Mouse (Mus musculus): ENCODE measurements around the gene Hspb3. TPM values are rescaled to one million over a fixed set of nuclear protein-coding genes. Genes with fewer than 3 reads are reported as not detected.

The Hspb3 gene
- polyA plus RNA-seq, 1 experiment from 2014 or later = not detected

DNA sequence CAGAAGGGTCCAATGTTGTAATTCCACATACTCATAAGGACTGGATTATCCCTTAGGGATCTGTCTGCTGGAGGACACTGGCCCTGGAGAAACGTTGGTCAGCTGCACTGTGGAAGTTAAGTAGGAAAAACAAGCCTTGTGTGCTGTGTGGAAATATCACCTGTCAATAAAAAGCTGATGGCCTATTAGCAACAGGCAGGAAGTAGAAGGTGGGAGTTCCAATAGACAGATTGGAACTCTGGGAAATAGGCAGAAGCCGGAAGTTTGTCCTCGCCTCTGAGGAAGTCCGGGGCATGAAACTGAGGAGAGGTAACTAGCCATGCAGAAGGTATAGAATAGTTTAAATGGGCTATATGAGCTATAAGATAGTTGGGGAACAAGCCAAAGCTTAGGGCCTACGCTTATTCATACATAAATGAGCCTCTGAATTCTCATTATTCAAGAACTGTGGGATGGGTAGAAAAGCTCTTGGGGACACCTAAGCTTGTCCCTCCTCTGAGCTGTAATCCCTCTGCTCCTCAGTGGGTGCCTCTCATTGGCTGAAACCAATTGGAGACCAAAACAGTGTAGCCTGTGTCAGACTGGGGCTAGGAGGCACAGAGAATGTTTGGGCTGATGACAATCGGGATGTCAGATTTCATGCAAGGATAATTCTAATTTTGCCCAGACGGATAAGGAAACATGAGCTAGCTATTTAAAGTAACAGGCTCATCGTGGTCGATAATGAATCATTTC, 2.7 kb downstream of the Hspb3 start:
- Histone ChIP-seq H3K27ac (ENCODE audit: low read length) (no peak overlapping the region), H3K4me1 (ENCODE audit: control insufficient read depth, insufficient read depth, low read length) (no peaks in the 10 kb centered on the region), H3K4me3 (ENCODE audit: low read depth, low read length) (no peak overlapping the region), H3K4me2 (replicated peaks; ENCODE audit: low read depth, low read length) (no peak overlapping the region), H3K36me3 (ENCODE audit: control insufficient read depth, insufficient read depth, low read length) (no peaks in the 10 kb centered on the region), H3K9me3 (ENCODE audit: control insufficient read depth, low read depth, low read length) (no peaks in the 10 kb centered on the region), H3K27me3 (ENCODE audit: control insufficient read depth, insufficient read depth, low read length) (no peaks in the 10 kb centered on the region), H3K9ac (replicated peaks; ENCODE audit: low read depth, low read length) (no peak overlapping the region)
- ATAC-seq (ENCODE audit: insufficient number of reproducible peaks, insufficient read depth, low FRiP score, low read depth) = no peak
- 89% methylated on average over 9 of the region's 9 CpGs for WGBS

DNA sequence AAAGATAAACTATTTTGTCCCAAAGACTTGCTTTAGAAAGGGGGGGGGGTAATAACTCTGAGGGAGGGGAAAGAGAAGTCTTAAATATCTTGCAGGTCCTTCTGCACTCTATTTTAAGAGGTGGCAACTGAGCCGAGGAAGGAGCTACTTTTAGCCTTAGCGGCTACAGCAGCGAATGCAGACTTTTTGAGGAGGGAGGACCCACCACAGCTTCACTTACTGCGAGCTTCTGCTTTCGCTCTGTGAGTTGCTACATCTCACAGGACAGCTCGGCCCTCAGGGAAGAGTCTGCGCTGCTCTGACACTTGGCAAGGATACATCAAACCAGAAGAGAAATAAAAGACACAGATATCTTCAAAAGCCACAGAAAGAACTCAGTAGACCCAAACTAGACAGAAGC, 6.3 kb downstream of the Hspb3 start:
- H3K4me2 ChIP-seq (replicated peaks; ENCODE audit: low read depth, low read length) = no peak overlapping the region
- H3K36me3 ChIP-seq (ENCODE audit: control insufficient read depth, insufficient read depth, low read length) = no peaks in the 10 kb centered on the region
- WGBS = 80% methylated on average over 7 of the region's 7 CpGs
- no peak overlapping the region for H3K9ac ChIP-seq (replicated peaks; ENCODE audit: low read depth, low read length)
- no peak overlapping the region for H3K4me3 ChIP-seq (ENCODE audit: low read depth, low read length)
- H3K27me3 ChIP-seq (ENCODE audit: control insufficient read depth, insufficient read depth, low read length) = no peaks in the 10 kb centered on the region
- no peaks in the 10 kb centered on the region for H3K4me1 ChIP-seq (ENCODE audit: control insufficient read depth, insufficient read depth, low read length)
- H3K27ac ChIP-seq (ENCODE audit: low read length) = no peak overlapping the region
- no peaks in the 10 kb centered on the region for H3K9me3 ChIP-seq (ENCODE audit: control insufficient read depth, low read depth, low read length)
- no peak for ATAC-seq (ENCODE audit: insufficient number of reproducible peaks, insufficient read depth, low FRiP score, low read depth)

DNA sequence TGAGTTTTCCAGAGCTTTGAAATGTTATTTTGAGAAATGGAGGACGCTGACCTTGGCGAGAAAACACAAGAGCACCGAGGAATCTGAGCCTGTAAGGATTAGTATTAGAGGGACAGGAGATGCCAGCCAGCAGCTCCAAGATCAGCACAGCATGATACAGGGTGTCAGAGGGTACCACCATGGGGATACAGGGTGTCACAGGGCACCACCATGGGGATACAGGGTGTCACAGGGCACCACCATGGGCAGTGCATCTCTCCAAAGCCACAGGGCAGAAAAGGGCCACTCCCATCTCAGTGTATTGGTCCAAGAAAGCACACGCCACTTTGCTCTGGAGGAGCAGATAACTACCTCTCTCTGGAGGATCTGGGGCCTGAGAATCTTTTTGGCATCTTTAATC, 6.8 kb downstream of the Hspb3 start:
- Histone ChIP-seq H3K9ac (replicated peaks; ENCODE audit: low read depth, low read length) (no peak overlapping the region), H3K27ac (ENCODE audit: low read length) (no peak overlapping the region), H3K4me1 (ENCODE audit: control insufficient read depth, insufficient read depth, low read length) (no peaks in the 10 kb centered on the region), H3K27me3 (ENCODE audit: control insufficient read depth, insufficient read depth, low read length) (no peaks in the 10 kb centered on the region), H3K36me3 (ENCODE audit: control insufficient read depth, insufficient read depth, low read length) (no peaks in the 10 kb centered on the region), H3K9me3 (ENCODE audit: control insufficient read depth, low read depth, low read length) (no peaks in the 10 kb centered on the region), H3K4me3 (ENCODE audit: low read depth, low read length) (no peak overlapping the region), H3K4me2 (replicated peaks; ENCODE audit: low read depth, low read length) (no peak overlapping the region)
- no peak for ATAC-seq (ENCODE audit: insufficient number of reproducible peaks, insufficient read depth, low FRiP score, low read depth)
- 85% methylated on average over 4 of the region's 4 CpGs for WGBS

DNA sequence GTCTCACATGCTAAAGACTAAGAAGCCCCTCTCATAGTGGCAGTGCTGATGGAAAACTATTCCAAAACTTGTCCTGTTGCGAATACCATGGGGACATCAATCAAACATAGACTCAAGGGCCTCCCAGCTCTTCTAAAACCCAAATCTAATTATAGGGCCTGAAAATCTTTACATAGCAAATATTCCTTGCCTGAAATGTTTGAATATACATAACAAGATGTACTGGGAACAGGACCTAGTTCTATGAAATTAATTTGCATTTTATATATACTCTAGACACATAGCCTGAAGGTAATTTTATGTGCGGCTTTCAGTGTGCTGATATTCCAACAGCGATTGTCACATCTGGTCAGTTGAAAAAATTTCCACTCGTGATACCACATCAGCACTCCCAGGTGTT, 8.0 kb downstream of the Hspb3 start:
- no peaks in the 10 kb centered on the region for H3K36me3 ChIP-seq (ENCODE audit: control insufficient read depth, insufficient read depth, low read length)
- ATAC-seq (ENCODE audit: insufficient number of reproducible peaks, insufficient read depth, low FRiP score, low read depth) = no peak
- H3K4me2 ChIP-seq (replicated peaks; ENCODE audit: low read depth, low read length) = no peak overlapping the region
- H3K27ac ChIP-seq (ENCODE audit: low read length) = no peak overlapping the region
- no peak overlapping the region for H3K9ac ChIP-seq (replicated peaks; ENCODE audit: low read depth, low read length)
- no peaks in the 10 kb centered on the region for H3K9me3 ChIP-seq (ENCODE audit: control insufficient read depth, low read depth, low read length)
- H3K4me1 ChIP-seq (ENCODE audit: control insufficient read depth, insufficient read depth, low read length) = no peaks in the 10 kb centered on the region
- WGBS = 91% methylated on average over 4 of the region's 4 CpGs
- no peaks in the 10 kb centered on the region for H3K27me3 ChIP-seq (ENCODE audit: control insufficient read depth, insufficient read depth, low read length)
- H3K4me3 ChIP-seq (ENCODE audit: low read depth, low read length) = no peak overlapping the region

DNA sequence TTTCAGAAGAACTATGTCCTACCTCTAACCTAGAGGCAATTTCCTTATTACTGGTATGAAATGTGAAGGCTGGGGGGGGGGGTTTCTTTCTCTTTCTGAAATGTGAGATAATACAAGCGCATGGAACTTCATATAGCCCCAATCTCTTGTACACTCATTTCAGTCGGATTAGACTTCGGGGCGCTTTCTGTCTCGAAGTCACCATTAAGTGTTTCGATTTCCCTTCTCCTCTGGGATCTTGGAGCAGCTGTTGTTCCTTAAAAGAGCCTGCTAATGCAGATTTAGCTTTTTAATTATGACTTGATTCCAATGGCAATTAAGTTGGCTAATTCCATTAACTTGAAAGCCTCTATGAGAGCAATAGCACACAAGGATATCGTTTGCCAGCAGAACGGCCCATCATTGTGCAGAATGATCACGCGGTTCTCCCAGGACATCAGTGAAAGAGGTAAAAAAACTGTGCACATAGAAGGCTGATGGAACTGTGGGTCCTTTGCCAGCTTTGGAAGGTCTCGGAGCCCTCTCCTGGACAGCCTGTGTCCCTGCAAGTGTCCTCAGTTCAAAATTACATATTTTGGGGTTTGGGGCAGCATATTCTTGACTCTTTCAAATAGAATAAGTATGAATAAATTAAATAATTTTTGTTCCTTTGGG, 22.4 kb downstream of the Hspb3 start:
- Histone ChIP-seq H3K9ac (replicated peaks; ENCODE audit: low read depth, low read length) (no peak overlapping the region), H3K27ac (ENCODE audit: low read length) (no peak overlapping the region), H3K4me1 (ENCODE audit: control insufficient read depth, insufficient read depth, low read length) (no peaks in the 10 kb centered on the region), H3K4me3 (ENCODE audit: low read depth, low read length) (no peak overlapping the region), H3K36me3 (ENCODE audit: control insufficient read depth, insufficient read depth, low read length) (no peaks in the 10 kb centered on the region), H3K27me3 (ENCODE audit: control insufficient read depth, insufficient read depth, low read length) (no peaks in the 10 kb centered on the region), H3K4me2 (replicated peaks; ENCODE audit: low read depth, low read length) (no peak overlapping the region), H3K9me3 (ENCODE audit: control insufficient read depth, low read depth, low read length) (no peaks in the 10 kb centered on the region)
- 79% methylated on average over 11 of the region's 11 CpGs for WGBS
- no peak for ATAC-seq (ENCODE audit: insufficient number of reproducible peaks, insufficient read depth, low FRiP score, low read depth)

DNA sequence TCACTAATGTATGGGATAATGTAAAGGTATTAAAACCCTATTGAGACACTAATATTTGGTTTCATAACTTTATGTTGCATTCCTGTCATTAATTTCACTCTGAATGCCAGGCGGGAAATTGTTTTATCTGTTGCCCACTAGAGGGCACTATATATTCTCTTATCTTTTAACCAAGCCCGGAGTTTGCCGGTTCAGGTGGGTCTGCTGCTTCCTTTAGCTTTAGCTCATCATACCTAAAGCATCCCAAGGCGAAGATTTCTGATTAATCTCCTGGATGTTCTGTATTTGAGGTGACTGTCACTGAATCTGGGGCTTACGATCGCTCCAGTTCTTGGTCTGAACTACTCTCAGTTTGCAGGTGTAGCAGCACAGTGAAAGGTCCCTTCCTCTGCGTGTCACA, 24.6 kb downstream of the Hspb3 start:
- Histone ChIP-seq H3K27me3 (ENCODE audit: control insufficient read depth, insufficient read depth, low read length) (no peaks in the 10 kb centered on the region), H3K4me3 (ENCODE audit: low read depth, low read length) (no peak overlapping the region), H3K36me3 (ENCODE audit: control insufficient read depth, insufficient read depth, low read length) (no peaks in the 10 kb centered on the region), H3K9ac (replicated peaks; ENCODE audit: low read depth, low read length) (no peak overlapping the region), H3K27ac (ENCODE audit: low read length) (no peak overlapping the region), H3K9me3 (ENCODE audit: control insufficient read depth, low read depth, low read length) (no peaks in the 10 kb centered on the region), H3K4me2 (replicated peaks; ENCODE audit: low read depth, low read length) (no peak overlapping the region), H3K4me1 (ENCODE audit: control insufficient read depth, insufficient read depth, low read length) (0 out of 2 replicates have a peak, but pooled peaks cover 2% of the 10 kb centered on the region)
- 27% methylated on average over 7 of the region's 7 CpGs for WGBS
- ATAC-seq (ENCODE audit: insufficient number of reproducible peaks, insufficient read depth, low FRiP score, low read depth) = no peak

DNA sequence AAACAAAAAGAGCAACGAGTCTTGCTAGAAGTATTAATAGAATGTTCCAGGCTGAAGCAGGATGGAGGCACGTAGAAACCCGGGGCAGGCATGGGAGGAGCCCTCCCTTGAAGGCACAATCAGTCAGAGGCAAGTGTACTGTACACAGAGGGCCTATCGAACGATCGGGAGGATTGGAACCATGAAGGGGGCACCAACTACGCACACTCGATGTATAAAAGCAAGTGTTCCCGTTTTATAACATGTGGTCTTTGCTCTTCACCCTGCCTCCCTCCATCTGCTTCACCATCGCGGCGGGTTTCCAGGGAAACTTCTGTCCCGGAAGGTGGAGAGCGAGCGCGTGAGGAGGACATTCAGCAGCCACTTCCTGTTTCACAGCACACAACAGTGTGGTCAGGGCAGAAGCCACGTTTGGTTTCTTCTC, 27.7 kb downstream of the Hspb3 start:
- H3K9ac ChIP-seq (replicated peaks; ENCODE audit: low read depth, low read length) = no peak overlapping the region
- H3K9me3 ChIP-seq (ENCODE audit: control insufficient read depth, low read depth, low read length) = no peaks in the 10 kb centered on the region
- H3K4me2 ChIP-seq (replicated peaks; ENCODE audit: low read depth, low read length) = no peak overlapping the region
- 73% methylated on average over 17 of the region's 17 CpGs for WGBS
- no peak overlapping the region for H3K27ac ChIP-seq (ENCODE audit: low read length)
- 0 out of 2 replicates have a peak, but pooled peaks cover 2% of the 10 kb centered on the region for H3K4me1 ChIP-seq (ENCODE audit: control insufficient read depth, insufficient read depth, low read length)
- no peaks in the 10 kb centered on the region for H3K36me3 ChIP-seq (ENCODE audit: control insufficient read depth, insufficient read depth, low read length)
- H3K27me3 ChIP-seq (ENCODE audit: control insufficient read depth, insufficient read depth, low read length) = no peaks in the 10 kb centered on the region
- ATAC-seq (ENCODE audit: insufficient number of reproducible peaks, insufficient read depth, low FRiP score, low read depth) = no peak
- no peak overlapping the region for H3K4me3 ChIP-seq (ENCODE audit: low read depth, low read length)

DNA sequence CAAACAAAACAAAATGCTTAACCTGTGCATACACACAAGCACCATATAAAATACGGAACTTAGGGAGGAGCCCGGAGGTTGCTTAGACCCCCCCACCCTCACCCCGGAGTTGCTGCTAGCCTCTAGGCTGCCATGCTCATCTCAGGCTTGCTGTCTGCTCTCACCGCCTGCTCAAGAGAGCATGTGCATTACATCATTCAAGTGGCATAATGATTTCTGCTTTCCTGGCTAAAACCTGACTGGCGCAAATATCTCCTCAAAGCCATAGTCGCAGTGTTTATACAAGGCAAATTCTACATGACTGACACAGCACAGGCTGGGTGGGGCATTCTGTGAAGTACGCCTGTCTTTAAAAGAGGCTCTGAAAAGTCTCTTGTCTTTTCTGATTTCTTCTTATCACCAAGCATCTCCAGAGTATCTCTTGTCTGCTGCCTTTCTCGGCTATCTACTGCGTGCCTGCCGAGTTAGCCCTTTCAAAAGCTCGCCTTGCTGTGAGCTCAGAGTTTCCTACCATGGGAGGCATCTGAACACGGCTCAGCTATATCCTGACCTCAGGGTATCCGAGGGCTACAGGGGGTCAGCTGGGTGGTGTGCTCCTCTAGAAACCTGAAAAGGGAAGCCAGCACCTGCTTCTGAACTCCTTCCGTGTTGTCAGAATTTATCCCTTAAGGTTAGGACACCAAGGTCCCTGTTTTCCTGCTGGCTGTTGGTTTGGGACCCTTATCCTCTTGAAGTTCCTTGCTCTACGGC, 28.6 kb downstream of the Hspb3 start:
- Histone ChIP-seq H3K27me3 (ENCODE audit: control insufficient read depth, insufficient read depth, low read length) (no peaks in the 10 kb centered on the region), H3K36me3 (ENCODE audit: control insufficient read depth, insufficient read depth, low read length) (no peaks in the 10 kb centered on the region), H3K27ac (ENCODE audit: low read length) (no peak overlapping the region), H3K9ac (replicated peaks; ENCODE audit: low read depth, low read length) (no peak overlapping the region), H3K4me3 (ENCODE audit: low read depth, low read length) (no peak overlapping the region), H3K4me1 (ENCODE audit: control insufficient read depth, insufficient read depth, low read length) (0 out of 2 replicates have a peak, but pooled peaks cover 2% of the 10 kb centered on the region), H3K9me3 (ENCODE audit: control insufficient read depth, low read depth, low read length) (no peaks in the 10 kb centered on the region), H3K4me2 (replicated peaks; ENCODE audit: low read depth, low read length) (no peak overlapping the region)
- WGBS = 50% methylated on average over 15 of the region's 15 CpGs
- ATAC-seq (ENCODE audit: insufficient number of reproducible peaks, insufficient read depth, low FRiP score, low read depth) = no peak
